Comparison of ENCODE assay signal across 9 mouse cellular contexts in genomic region chrX:8131393-8131792, GRCm38 (mm10). TPM values are rescaled to one million over a fixed set of nuclear protein-coding genes. Genes with fewer than 3 reads are reported as not detected.
DNase-seq lines count a peak whose midpoint lies in the region; ATAC-seq and TF ChIP-seq lines count a peak whose summit lies in the region.
"Had no signal": no experiment of that assay in that cellular context is flagged by ENCODE, and none has a peak within 500 bp of the region (broad histone marks: within the 10 kb centered on the region; RNA-seq: fewer than 3 reads in every experiment).

No protein-coding gene starts in this region.

- ATAC-seq in heart, embryonic 12.5 days (ENCODE audit: insufficient number of reproducible peaks, low FRiP score) = no peak
- no peak for ATAC-seq in forebrain, postnatal 0 days
- no peak for ATAC-seq in liver, postnatal 0 days

- H3K36me3 ChIP-seq in heart, embryonic 12.5 days = peaks cover 40% of the 10 kb centered on the region
- H3K36me3 ChIP-seq in ES-E14 (ENCODE audit: control insufficient read depth, insufficient read depth, low read length, poor library complexity, severe bottlenecking) = peaks cover 6% of the 10 kb centered on the region; the same call in 1 of the 2 replicates
- H3K36me3 ChIP-seq in forebrain, postnatal 0 days (ENCODE audit: insufficient read depth) = peaks cover 13% of the 10 kb centered on the region; the same call in 1 of the 2 replicates
- H3K36me3 ChIP-seq in liver, postnatal 0 days (replicated peaks; ENCODE audit: insufficient read depth, low read length) = peaks cover 4% of the 10 kb centered on the region

- H3K9me3 ChIP-seq in heart, embryonic 12.5 days (replicated peaks) = no peaks in the 10 kb centered on the region
- H3K9me3 ChIP-seq in ES-E14 (ENCODE audit: control insufficient read depth, insufficient read depth, low read depth, low read length) = no peaks in the 10 kb centered on the region
- no peaks in the 10 kb centered on the region for H3K9me3 ChIP-seq in forebrain, postnatal 0 days (ENCODE audit: low read length)
- H3K9me3 ChIP-seq in liver, postnatal 0 days (ENCODE audit: low read length) = no peaks in the 10 kb centered on the region

- 0 out of 2 replicates have a peak overlapping the region, but pooled peaks have one; percentile 24 for H3K9ac ChIP-seq in heart, embryonic 12.5 days
- H3K9ac ChIP-seq in ES-E14 (ENCODE audit: insufficient read depth, low read depth, low read length, poor library complexity, severe bottlenecking) = peak overlapping the region; percentile 49
- no peak overlapping the region for H3K9ac ChIP-seq in forebrain, postnatal 0 days
- peak overlapping the region; percentile 30; the same call in 1 of the 2 replicates for H3K9ac ChIP-seq in liver, postnatal 0 days (replicated peaks)

- WGBS in heart, embryonic 12.5 days = 87% methylated on average over 17 of the region's 17 CpGs
- 92% methylated on average over 17 of the region's 17 CpGs for WGBS in forebrain, postnatal 0 days
- 79% methylated on average over 17 of the region's 17 CpGs for WGBS in liver, postnatal 0 days (ENCODE audit: insufficient replicate concordance)

- no peak for TF ChIP-seq EP300 in liver, postnatal 0 days (IDR thresholded peaks at IDR 0.05; ENCODE audit: low read depth)

- H3K27ac ChIP-seq in heart, embryonic 12.5 days (ENCODE audit: poor library complexity, severe bottlenecking) = no peak overlapping the region
- H3K27ac ChIP-seq in ES-E14 (ENCODE audit: insufficient read depth, low read depth, low read length, poor library complexity, severe bottlenecking) = no peak overlapping the region
- H3K27ac ChIP-seq in forebrain, postnatal 0 days (ENCODE audit: low read depth, low read length) = no peak overlapping the region
- H3K27ac ChIP-seq in liver, postnatal 0 days (ENCODE audit: low read depth) = peak overlapping the region; percentile 98

- H3K4me2 ChIP-seq in heart, embryonic 12.5 days = peak overlapping the region; percentile 72
- H3K4me2 ChIP-seq in forebrain, postnatal 0 days (ENCODE audit: low read depth) = peak overlapping the region; percentile 48
- peak overlapping the region; percentile 73 for H3K4me2 ChIP-seq in liver, postnatal 0 days (ENCODE audit: low read depth, low read length)

- TF ChIP-seq CTCF in forebrain, postnatal 0 days (IDR thresholded peaks at IDR 0.05; ENCODE audit: low read depth) = no peak
- TF ChIP-seq CTCF in liver, postnatal 0 days (IDR thresholded peaks at IDR 0.05; ENCODE audit: low read depth) = no peak

- DNase-seq in heart, postnatal 36 days = no peak
- DNase-seq in ES-E14 (ENCODE audit: low read depth, low spot score) = no peak
- DNase-seq in forebrain, postnatal 0 days = no peak
- DNase-seq in liver, postnatal 0 days = no peak
- no peak for DNase-seq in urinary bladder, postnatal 25 days (ENCODE audit: low spot score)
- no peak for DNase-seq in gastrocnemius, postnatal 4 days (ENCODE audit: low spot score in 2 of 2)
- no peak for DNase-seq in urinary bladder, adult 2 months (ENCODE audit: low spot score)

- in situ Hi-C loops in ES-E14 (cut with MboI; ENCODE audit: low sequenced_read_pairs in 2 of 2, unreplicated experiment in 2 of 2) = no loop called here

- H3K4me3 ChIP-seq in heart, embryonic 12.5 days = peak overlapping the region; percentile 66
- H3K4me3 ChIP-seq in ES-E14 (ENCODE audit: insufficient read depth in 1 of 2, low read depth in 1 of 2, low read length in 2 of 2, poor library complexity in 1 of 2, severe bottlenecking in 1 of 2) = peak overlapping the region; percentile 9 to 86
- peak overlapping the region; percentile 53 for H3K4me3 ChIP-seq in forebrain, postnatal 0 days (ENCODE audit: low read depth, low read length)
- peak overlapping the region; percentile 65 for H3K4me3 ChIP-seq in liver, postnatal 0 days (ENCODE audit: low read depth, low read length)

- intact Hi-C loops in heart, postnatal 36 days (cut with DNase I) = loop anchor here (5.0 kb wide), 1 partner anchor 34 kb away; no protein-coding TSS in a partner anchor

- H3K27me3 ChIP-seq in heart, embryonic 12.5 days (replicated peaks) = no peaks in the 10 kb centered on the region
- no peaks in the 10 kb centered on the region for H3K27me3 ChIP-seq in forebrain, postnatal 0 days (ENCODE audit: insufficient read depth, low read length)
- no peaks in the 10 kb centered on the region for H3K27me3 ChIP-seq in liver, postnatal 0 days (ENCODE audit: insufficient read depth, low read length)
- H3K27me3 ChIP-seq: Patski had no signal

- H3K4me1 ChIP-seq in heart, embryonic 12.5 days (replicated peaks) = 0 out of 2 replicates have a peak, but pooled peaks cover 4% of the 10 kb centered on the region
- no peaks in the 10 kb centered on the region for H3K4me1 ChIP-seq in ES-E14 (ENCODE audit: control insufficient read depth in 2 of 2, insufficient read depth in 2 of 2, low read length in 2 of 2, poor library complexity in 1 of 2)
- no peaks in the 10 kb centered on the region for H3K4me1 ChIP-seq in forebrain, postnatal 0 days (ENCODE audit: insufficient read depth)
- H3K4me1 ChIP-seq in liver, postnatal 0 days (ENCODE audit: insufficient read depth) = peaks cover 4% of the 10 kb centered on the region; the same call in 1 of the 2 replicates

TF ChIP-seq in ES-E14, 5 proteins besides CTCF, POLR2A, EP300 and RAD21:
- TF ChIP-seq MAFK (IDR thresholded peaks at IDR 0.05; ENCODE audit: insufficient read depth, low read depth, low read length) (no peak), HCFC1 (IDR thresholded peaks at IDR 0.05; ENCODE audit: borderline replicate concordance, insufficient read depth, low read length) (no peak), ZC3H11A (IDR thresholded peaks at IDR 0.05; ENCODE audit: borderline replicate concordance, low read depth, low read length) (no peak), CHD2 (IDR thresholded peaks at IDR 0.05; ENCODE audit: low read depth, low read length) (no peak), ZNF384 (IDR thresholded peaks at IDR 0.05; ENCODE audit: low read depth, low read length) (no peak)

RNA-seq across cellular contexts. Expression of gene Wdr13, which starts 1.3 kb away (rescaled TPM):
- 26.7 and 28.5 TPM in 2 replicates for polyA plus RNA-seq in heart, embryonic 12.5 days (2016; fragmentation: Nextera tagmentation; extraction: Ambion mirVana)
- total RNA-seq in heart, postnatal 36 days (2021) = 10 to 100 TPM; 39.4 to 44.4 TPM
- 17.1 and 25.7 TPM in 2 replicates for total RNA-seq in ES-E14 (2012; rRNA removed)
- 261 and 316 TPM in 2 replicates for total RNA-seq in forebrain, postnatal 0 days (2014; rRNA removed)
- polyA plus RNA-seq in forebrain, postnatal 0 days (2015; fragmentation: Nextera tagmentation; extraction: Ambion mirVana) = 45.2 and 58.4 TPM in 2 replicates
- 4.6 and 5.6 TPM in 2 replicates for polyA plus RNA-seq in liver, postnatal 0 days (2015; fragmentation: Nextera tagmentation; extraction: Ambion mirVana)
- total RNA-seq in gastrocnemius, postnatal 4 days (2021) = 10 to 100 TPM; 29.5 to 34.2 TPM
- 73.3 and 77.8 TPM in 2 replicates for polyA plus RNA-seq in urinary bladder, adult 2 months (2012; rRNA removed)

RNA-seq across cellular contexts. Expression of gene Rbm3, which starts 14.3 kb away (rescaled TPM):
- 326 and 330 TPM in 2 replicates for polyA plus RNA-seq in heart, embryonic 12.5 days (2016; fragmentation: Nextera tagmentation; extraction: Ambion mirVana)
- 10 to 100 TPM; 63.1 to 74.0 TPM for total RNA-seq in heart, postnatal 36 days (2021)
- total RNA-seq in ES-E14 (2012; rRNA removed) = 312 and 423 TPM in 2 replicates
- 581 and 651 TPM in 2 replicates for total RNA-seq in forebrain, postnatal 0 days (2014; rRNA removed)
- polyA plus RNA-seq in forebrain, postnatal 0 days (2015; fragmentation: Nextera tagmentation; extraction: Ambion mirVana) = 541 and 677 TPM in 2 replicates
- 413 and 415 TPM in 2 replicates for polyA plus RNA-seq in liver, postnatal 0 days (2015; fragmentation: Nextera tagmentation; extraction: Ambion mirVana)
- 100 to 1,000 TPM; 359 to 459 TPM for total RNA-seq in gastrocnemius, postnatal 4 days (2021)
- polyA plus RNA-seq in urinary bladder, adult 2 months (2012; rRNA removed) = 281 and 318 TPM in 2 replicates

RNA-seq across cellular contexts. Expression of gene Was, which starts 41.1 kb away (rescaled TPM):
- polyA plus RNA-seq in heart, embryonic 12.5 days (2016; fragmentation: Nextera tagmentation; extraction: Ambion mirVana) = 0.31 TPM in 1 of 2 replicates, not detected in the other
- 1 to 10 TPM; 1.9 to 2.5 TPM for total RNA-seq in heart, postnatal 36 days (2021)
- 2.0 and 3.5 TPM in 2 replicates for total RNA-seq in ES-E14 (2012; rRNA removed)
- 0.81 and 0.85 TPM in 2 replicates for total RNA-seq in forebrain, postnatal 0 days (2014; rRNA removed)
- polyA plus RNA-seq in forebrain, postnatal 0 days (2015; fragmentation: Nextera tagmentation; extraction: Ambion mirVana) = 0.09 and 0.30 TPM in 2 replicates
- polyA plus RNA-seq in liver, postnatal 0 days (2015; fragmentation: Nextera tagmentation; extraction: Ambion mirVana) = 2.4 and 2.9 TPM in 2 replicates
- total RNA-seq in gastrocnemius, postnatal 4 days (2021) = 1 to 10 TPM; 2.8 TPM
- 3.8 and 3.9 TPM in 2 replicates for polyA plus RNA-seq in urinary bladder, adult 2 months (2012; rRNA removed)

RNA-seq across cellular contexts. Expression of gene Tbc1d25, which starts 44.6 kb away (rescaled TPM):
- 9.2 and 11.1 TPM in 2 replicates for polyA plus RNA-seq in heart, embryonic 12.5 days (2016; fragmentation: Nextera tagmentation; extraction: Ambion mirVana)
- total RNA-seq in heart, postnatal 36 days (2021) = 1 to 10 TPM; 3.9 to 5.6 TPM
- total RNA-seq in ES-E14 (2012; rRNA removed) = 10.5 and 13.7 TPM in 2 replicates
- total RNA-seq in forebrain, postnatal 0 days (2014; rRNA removed) = 16.3 and 19.3 TPM in 2 replicates
- 19.4 and 22.7 TPM in 2 replicates for polyA plus RNA-seq in forebrain, postnatal 0 days (2015; fragmentation: Nextera tagmentation; extraction: Ambion mirVana)
- 2.1 and 2.2 TPM in 2 replicates for polyA plus RNA-seq in liver, postnatal 0 days (2015; fragmentation: Nextera tagmentation; extraction: Ambion mirVana)
- 1 to 10 TPM; 4.6 to 6.1 TPM for total RNA-seq in gastrocnemius, postnatal 4 days (2021)
- 11.2 and 11.7 TPM in 2 replicates for polyA plus RNA-seq in urinary bladder, adult 2 months (2012; rRNA removed)

RNA-seq across cellular contexts. Expression of gene Suv39h1, which starts 56.8 kb away (rescaled TPM):
- 42.8 and 46.2 TPM in 2 replicates for polyA plus RNA-seq in heart, embryonic 12.5 days (2016; fragmentation: Nextera tagmentation; extraction: Ambion mirVana)
- 1 to 10 TPM; 4.8 to 5.1 TPM for total RNA-seq in heart, postnatal 36 days (2021)
- total RNA-seq in ES-E14 (2012; rRNA removed) = 26.9 and 42.6 TPM in 2 replicates
- 38.7 and 46.1 TPM in 2 replicates for total RNA-seq in forebrain, postnatal 0 days (2014; rRNA removed)
- 33.7 and 37.7 TPM in 2 replicates for polyA plus RNA-seq in forebrain, postnatal 0 days (2015; fragmentation: Nextera tagmentation; extraction: Ambion mirVana)
- polyA plus RNA-seq in liver, postnatal 0 days (2015; fragmentation: Nextera tagmentation; extraction: Ambion mirVana) = 13.9 and 15.8 TPM in 2 replicates
- total RNA-seq in gastrocnemius, postnatal 4 days (2021) = 10 to 100 TPM; 14.7 to 14.9 TPM
- 11.8 and 13.0 TPM in 2 replicates for polyA plus RNA-seq in urinary bladder, adult 2 months (2012; rRNA removed)
